Mouse (Mus musculus) kidney, adult 8-10 months (tissue): Measurements from ENCODE around the gene Tmem44.

Experiments used
- DNase-seq, 2 experiments: peaks; one replicate each; pipeline ENCODE4 v3.0.0; 2022

Tmem44 gene

GRCm38 (mm10) chr16:30550748-30551192 lies at the start of gene Tmem44:
Gene Tmem44, minus strand, starts transcription at chr16:30550842.
- no peak for DNase-seq

DNA sequence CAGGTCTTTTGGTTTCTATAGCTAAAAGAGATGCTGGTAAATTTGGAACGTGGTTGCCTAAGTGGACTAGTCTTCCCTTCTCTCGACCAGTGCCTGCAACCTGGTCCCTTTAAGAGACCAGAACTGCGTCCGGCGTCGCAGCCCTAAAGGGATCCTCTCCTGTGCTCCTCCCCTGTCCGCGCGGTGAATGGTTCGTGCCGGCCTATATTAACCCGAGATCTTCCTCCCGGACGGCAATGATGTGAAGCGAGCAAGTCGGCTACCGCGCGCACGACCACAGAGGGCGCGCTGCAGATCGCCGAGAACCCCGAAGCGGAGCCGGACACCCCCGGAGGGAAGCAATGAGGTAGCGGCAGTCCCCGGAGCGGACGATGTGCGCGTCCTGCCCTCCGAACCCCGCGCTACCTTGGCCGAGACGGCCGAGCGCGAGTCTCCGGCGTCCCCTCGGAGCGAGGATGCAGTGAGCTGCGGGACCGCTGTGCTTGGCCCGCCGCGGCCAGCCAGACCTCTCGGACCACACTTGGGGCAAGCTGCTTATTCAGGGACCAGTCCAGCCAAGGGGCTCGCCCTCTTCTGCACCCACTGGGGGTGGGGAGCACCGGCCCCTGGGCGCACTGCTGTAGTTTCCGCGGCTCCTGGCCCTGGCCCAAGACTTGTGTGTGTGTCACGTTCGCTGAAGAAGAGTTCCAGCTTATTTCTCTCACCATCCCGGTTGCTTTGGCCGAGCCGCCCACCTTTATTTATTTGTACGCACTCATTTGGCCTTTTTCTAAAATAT lies 49.0 kb upstream of the Tmem44 start, which contains the start of gene Fam43a:
TSS of gene Fam43a (plus strand) at position 233 of the 778 bp plus-strand sequence.
- peak; percentile 92 for DNase-seq

DNA sequence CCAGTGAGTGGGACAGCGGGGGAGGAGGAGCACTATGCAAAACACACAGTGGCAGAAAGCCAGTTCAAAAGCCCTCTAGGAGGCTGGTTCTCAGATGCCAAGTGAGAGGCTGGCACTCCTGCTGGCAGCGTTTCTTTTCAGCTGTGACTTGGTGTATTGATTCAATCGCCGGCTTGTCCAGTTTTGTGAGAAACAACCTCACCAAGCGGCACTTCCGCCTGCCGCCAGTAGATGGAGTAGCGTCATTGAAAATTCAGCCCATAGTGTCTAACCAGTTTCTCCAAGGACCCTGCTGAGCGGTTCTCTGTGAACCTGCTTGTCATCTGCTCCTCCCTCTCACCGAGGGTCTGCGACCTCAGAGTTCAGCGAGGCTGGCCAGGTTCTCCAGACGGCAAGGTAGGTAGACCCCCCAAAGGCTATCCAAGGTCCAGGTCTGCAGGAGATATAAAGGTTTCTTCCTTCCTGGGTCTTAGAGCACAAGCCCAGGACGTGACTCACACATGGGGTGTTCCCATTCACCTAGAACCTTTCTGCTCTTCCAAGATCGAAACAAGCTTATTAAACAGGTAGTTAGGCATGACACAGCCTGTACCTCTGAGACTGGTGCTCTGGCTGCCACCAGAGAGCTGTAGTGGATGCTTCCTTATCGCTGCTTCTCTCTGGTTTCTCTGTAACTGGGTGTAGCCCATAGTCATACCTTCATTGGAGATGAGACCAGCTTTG lies 46.5 kb upstream of the Tmem44 start:
- DNase-seq: peak; percentile 84 to 94

DNA sequence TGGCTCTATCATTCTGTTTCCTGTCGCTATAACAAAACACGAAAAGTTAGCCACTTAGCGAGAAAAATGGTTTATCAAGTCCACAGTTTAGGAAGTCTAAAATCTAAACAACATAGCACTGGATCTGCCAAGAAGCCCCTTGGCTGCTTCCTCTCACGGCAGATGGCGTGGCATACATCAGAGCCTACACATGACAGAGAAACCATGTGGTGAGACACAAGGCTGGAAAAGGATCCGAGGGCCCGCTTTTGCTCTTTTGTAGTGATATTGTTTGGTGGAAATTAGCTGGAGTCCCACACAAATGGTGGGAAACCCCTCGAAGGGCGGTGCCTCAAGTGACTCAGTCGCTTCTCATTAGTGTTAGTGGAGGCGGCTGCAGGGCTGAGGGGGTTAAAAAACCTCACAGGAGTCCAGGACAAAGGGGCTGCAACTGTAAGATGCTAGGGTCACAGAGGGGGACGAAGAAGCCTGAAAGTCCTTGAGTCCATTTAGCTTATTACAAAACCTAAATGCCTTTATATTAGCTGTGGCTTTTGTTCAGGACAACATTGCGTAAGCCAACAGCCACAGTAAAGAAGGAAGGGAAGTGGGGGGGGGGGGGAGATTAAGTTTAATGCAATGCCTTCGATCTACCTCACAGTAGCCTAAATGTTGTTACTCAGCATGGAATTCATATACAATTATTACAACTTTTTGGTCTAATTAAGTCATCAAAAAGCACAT lies 45.4 kb upstream of the Tmem44 start:
- DNase-seq: no peak

GRCm38 (mm10) chr16:30595356-30595755 lies 44.7 kb upstream of the Tmem44 start:
- no peak for DNase-seq

- no peak for DNase-seq
Measured at GRCm38 (mm10) chr16:30591990-30592389, 41.3 kb upstream of the Tmem44 start.

DNA sequence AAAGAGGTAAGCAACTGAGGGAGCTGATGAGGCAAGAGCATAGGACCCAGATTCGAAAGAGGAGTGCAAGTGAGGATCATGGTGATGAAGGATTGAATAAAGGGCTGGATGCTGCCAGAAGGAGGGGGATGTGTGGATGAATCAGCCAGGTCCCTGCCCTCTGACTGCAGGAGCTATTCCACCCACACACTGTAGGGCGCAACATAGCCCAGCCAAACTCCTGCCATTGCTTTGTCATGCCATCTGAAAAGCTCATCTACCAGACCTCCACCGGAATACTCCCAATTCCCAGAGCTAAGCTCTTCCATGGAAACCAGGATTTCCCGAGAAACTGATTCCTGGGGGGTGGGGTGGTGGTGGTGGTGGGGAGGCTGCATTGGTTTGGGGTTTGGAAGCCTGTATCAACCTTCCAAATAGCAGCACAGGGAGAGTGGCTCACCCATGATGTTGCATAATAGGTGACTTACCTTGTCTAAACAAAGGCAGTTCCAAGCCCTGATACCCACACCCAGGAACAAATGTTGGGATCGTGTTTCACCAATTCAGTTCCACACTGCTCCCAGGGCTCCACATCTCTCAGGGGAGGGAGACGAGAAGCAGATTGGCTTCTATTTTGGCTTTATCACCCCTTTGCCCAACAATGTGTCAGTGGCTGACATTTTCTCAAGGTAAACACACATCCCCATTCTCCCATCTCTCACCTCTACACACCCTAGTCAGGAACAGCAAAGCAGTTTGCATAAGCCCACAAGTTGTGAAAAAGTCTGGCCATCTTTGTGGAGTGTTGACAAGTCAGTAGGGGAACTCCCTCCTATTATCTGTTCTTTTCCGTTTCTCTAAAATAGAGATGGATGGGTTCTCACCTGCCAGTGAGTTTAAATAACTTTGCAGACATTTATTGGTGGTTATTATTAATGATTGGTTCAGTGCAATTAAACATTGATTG lies 39.9 kb upstream of the Tmem44 start:
- no peak for DNase-seq

DNA sequence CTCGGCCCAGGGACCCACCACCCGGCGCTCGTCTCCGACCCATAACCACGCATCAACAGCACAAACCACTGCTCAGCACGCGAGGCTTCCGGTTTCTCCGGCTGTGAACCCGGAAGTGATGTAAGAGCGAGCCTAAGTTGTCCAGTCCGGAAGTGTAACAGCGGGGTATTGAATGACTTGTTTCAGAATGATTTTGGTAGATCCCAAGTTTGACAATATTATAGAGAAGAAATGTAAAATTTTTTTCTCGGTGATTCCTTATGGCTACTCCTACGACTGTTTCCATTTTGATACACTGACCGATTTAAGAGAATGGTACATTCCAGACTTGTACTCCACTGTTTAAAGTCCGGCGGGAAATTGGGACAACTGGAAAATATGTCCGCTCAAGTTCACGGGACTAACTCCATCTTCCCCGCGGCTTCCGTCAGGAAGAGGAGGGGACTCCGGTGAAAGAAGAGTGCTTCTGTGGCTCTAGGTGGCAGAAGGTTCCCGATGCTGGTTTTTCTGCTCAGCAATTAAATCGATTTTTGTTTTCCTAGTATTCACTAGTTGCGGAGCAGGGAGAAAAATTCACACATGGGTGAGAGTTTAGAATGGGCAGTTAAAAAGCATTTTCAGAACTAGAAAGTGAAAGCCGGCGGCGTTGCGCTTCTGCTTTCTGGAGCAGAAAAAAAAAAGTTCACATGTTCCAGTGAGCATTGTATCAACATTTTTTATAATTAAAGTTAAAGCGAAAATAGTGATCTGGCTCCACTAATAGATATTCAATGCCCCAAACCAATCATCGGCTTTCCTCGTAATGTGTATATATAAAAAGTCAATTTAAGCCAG lies 37.1 kb upstream of the Tmem44 start, which contains the start of gene Lsg1:
TSS of gene Lsg1 (minus strand) at position 99 of the 834 bp plus-strand sequence.
- DNase-seq: peak; percentile 88 to 91

DNA sequence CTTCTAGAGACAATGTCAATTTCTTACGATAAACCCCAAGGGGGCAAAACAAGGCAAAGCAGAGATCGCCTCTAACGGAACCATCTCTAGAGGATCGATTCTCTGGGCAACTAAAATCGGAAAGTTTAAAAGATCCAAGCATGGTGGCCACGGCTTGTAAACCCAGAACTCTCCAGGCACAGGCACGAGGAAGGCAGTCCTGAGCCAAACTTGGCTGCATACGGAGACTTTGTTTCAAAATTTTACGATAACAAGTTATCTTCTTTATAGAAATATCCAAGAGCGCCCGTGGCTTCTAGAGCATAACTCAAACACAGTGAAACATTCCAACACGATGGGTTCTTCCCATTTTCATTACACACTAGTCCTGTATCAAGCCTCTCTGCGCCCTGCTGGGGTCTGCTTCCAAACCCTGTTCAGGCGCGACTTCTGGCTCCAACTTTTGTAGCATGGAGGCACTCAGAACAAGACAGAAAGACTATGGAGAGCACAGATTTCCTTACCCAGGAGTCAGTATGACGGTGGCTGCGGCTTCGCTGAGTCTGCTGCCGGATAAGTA lies 36.4 kb upstream of the Tmem44 start:
- DNase-seq: no peak

DNA sequence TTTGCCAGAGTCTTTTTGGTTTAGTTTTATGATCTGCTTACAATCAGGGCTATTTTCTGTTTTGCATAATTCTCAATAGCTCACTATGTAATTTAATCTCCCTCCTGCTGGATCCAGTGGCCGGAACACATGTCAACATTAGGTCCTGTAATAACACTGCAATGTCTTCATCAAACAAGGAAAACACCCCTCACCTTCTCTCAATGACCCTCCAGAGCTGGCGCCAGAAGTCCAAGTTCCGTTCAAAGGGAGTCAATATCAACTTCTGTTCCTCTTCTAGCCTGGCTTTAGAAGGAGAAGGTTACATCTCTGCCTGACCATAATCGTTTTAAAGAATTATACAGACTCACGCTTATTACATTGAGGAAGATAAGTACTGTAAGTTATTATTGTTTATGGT lies 30.1 kb upstream of the Tmem44 start:
- no peak for DNase-seq

- no peak for DNase-seq
Measured at GRCm38 (mm10) chr16:30576392-30576791, 25.8 kb upstream of the Tmem44 start.

DNA sequence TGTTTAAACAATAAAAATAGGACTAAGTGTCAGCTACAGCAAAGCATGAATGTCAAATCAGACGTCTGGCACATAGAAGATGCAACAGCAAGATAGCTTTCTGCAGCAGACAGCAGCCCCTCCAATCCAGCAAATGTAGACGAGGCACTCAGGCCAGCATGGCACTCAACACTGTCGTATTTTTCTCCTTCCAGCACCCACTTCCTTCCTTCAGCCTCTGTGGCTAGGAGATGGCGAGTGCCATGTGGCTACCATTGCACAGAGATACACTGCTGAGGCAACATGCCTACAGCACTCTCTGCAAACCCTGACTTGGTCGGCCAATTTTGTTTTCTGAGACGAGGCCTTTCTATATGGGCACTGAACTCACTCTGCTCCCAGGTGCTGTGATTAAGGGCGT lies 25.2 kb upstream of the Tmem44 start:
- no peak for DNase-seq

- peak in 1 of 2 experiments; percentile 20 for DNase-seq
Measured at GRCm38 (mm10) chr16:30572239-30572638, 21.6 kb upstream of the Tmem44 start.

- no peak for DNase-seq
Measured at GRCm38 (mm10) chr16:30571378-30571777, 20.7 kb upstream of the Tmem44 start.

DNA sequence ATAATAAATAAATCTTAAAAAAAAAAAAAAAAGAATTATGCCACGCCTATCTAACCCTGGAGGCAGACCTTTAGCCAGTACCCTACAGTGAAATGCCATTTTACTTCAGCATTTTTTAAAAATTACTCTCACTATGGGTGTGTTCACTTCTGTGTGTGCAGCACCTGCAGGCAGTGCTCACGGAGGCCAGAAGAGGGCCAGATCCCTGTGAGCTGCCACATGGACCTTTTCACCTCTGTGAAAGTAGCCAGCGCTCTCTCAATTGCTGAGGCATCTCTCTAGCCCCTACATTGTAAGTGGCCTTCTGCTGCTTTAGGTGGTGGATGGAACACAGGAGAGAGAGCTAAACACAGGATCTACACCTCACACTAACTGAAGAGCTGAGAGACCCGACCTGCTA lies 19.5 kb upstream of the Tmem44 start:
- no peak for DNase-seq

DNA sequence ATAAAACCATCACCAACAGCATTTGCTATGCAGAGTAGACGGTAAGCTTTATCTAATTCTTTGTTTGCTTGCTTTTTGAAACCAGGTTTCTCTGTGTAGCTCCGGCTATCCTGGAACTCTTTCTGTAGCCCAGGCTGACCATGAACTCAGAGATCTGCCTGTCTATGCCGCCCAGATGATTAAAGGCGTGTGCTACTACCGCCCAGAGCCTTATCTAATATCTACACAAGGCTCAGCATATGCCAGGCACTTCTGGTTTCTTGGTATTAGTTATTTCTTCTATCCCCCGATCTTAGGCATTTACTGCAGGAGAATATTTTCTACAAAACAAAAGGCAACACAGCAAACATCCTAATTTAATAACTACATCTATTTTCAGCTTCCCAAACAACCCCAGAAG lies 15.0 kb upstream of the Tmem44 start:
- DNase-seq: no peak

DNA sequence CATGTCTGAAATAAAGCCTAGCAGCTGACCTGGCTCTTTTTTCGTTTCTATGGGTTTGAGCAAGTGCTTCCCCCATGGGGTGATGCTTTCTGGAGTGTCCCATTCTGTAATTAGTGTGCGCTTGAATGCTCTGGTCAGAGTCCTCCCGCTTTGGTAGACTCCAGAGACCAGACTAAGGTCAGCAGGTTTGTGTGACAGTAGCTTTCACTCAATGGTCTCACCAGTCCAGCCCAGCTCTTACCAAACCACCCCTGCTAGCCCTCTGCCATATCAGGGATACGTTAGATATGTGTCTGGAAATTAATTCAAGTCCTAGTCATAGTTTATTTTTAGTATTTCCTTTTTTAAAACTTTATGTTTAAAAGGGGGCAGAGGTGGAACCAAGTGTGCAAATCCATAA lies 10.0 kb upstream of the Tmem44 start:
- DNase-seq: no peak

- no peak for DNase-seq
Measured at GRCm38 (mm10) chr16:30559312-30559992, 8.8 kb upstream of the Tmem44 start.

GRCm38 (mm10) chr16:30554109-30554508 lies 3.5 kb upstream of the Tmem44 start:
- DNase-seq: no peak

GRCm38 (mm10) chr16:30552621-30553338 lies 2.1 kb upstream of the Tmem44 start:
- DNase-seq: peak; percentile 80 to 82
